Mouse (Mus musculus): ENCODE results near the gene Rptor.

Rptor gene

DNA sequence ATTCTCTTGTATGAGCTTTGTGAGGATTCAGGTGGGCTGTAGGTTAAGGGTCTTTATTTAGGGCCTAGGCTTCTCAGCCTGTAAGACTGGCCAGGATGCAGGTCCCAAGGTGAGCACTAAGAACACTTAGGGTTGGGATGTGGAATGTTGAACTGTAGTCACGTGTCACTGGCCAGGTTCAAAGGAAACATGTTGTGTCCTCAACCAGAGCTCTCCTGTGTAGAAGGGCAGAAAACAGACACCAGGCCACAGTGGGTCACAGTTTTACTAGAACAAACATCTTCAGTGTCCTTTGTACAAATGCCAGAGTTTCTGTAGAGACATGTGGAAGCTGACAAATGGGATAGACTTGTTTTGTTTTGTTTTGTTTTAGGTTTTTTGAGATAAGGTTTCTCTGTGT is 138.7 kb downstream of the Rptor start:
- no peak for DNase-seq

DNA sequence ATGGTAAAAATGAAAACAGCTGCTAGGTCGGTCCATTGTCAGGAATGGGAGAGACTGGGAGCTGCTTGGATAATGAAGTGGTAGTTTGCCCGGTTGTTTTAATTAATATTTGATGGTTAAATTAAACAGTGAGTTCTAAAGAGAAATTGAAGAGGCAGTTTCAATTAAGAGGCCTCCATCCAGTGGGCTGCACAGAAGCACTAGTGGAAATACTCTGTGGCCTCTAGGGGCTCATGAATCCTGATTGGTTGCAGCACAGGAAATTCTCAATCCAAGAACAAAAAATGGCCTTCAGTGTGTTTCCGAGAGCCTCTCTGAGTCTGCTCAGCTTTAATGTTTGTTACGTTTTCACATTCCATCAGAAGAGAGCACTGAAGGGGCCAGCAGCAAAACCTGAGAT is 141.7 kb downstream of the Rptor start:
- DNase-seq = no peak

DNA sequence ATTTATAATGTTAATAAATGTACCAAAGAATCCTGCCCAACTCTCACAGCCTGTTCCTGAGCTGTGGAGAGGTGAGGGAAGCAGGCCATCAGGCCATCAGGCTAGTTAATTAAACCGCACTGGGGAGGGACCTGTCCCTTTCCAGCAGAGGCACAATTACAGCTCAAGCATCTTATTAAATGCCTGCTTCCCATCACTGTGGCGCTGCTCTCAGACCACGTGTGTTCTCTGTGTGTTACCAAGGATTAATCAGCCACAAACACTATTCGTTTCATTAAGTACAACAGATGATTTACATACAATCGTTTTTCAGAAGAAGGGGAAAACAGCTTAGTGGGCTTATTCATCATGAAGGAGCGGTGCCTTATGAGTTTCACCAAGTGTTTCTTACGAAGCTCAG is 142.6 kb downstream of the Rptor start:
- no peak for DNase-seq

DNA sequence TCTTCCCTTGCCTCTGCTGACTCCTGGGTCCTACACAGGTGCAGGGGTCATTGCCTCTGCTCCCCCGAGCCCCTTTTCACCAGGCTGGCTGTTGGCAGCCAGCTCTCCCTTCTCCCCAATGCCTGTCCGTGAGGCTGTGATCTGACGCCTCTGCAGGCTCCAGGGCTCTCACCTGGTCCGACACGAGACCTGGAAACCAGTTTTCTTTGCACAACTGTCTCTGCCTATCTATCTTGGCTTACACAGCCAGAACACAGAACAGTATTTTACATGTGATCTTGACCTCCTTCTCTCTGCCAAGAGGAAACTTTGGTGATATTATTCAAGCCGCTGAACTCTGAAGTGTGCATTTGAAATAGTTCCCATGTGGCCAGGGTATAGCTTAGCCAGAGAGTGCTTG is 151.8 kb downstream of the Rptor start:
- DNase-seq = no peak

DNA sequence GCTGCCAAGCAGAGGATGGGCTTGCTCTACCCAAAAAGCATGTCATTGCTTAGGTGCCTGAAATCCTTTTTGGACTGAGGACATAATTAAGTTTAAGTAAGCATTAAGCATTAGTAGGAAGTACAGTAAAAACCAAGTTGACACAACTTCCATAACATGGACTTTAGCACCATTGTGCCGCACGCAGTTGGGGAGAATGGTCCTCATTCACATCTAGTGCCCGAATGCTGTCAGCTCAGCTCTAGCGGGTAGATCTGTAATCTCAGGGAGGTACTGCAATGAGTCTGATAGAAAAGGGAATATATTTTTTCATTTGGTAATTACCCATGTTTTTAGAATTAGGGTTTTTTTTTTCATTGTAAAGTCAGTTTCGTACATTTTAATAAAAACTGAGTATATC is 155.5 kb downstream of the Rptor start:
- DNase-seq = no peak

GRCm38 (mm10) chr11:119758705-119759327 is 156.1 kb downstream of the Rptor start:
- DNase-seq = no peak

GRCm38 (mm10) chr11:119762911-119763310 is 160.2 kb downstream of the Rptor start:
- DNase-seq = no peak

DNA sequence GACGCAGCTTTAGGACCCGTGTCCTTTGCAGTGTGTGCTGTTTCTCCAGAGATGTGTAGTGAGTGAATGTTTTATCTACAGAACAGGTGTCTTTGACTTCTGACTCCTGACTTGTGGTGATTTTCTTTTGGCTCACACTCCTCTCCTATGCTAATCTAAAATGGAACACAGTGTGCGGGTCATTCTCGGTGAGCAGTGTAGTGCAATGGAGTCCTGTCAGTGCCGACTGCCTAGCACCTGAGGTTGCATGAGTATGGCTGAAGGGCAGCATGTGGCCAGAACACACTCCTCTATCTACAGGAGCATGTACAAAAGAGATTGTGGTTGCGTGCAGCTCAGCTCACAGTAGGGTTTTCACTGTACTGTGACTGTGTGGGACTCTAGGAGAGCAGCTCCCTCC is 163.3 kb downstream of the Rptor start:
- no peak for DNase-seq

DNA sequence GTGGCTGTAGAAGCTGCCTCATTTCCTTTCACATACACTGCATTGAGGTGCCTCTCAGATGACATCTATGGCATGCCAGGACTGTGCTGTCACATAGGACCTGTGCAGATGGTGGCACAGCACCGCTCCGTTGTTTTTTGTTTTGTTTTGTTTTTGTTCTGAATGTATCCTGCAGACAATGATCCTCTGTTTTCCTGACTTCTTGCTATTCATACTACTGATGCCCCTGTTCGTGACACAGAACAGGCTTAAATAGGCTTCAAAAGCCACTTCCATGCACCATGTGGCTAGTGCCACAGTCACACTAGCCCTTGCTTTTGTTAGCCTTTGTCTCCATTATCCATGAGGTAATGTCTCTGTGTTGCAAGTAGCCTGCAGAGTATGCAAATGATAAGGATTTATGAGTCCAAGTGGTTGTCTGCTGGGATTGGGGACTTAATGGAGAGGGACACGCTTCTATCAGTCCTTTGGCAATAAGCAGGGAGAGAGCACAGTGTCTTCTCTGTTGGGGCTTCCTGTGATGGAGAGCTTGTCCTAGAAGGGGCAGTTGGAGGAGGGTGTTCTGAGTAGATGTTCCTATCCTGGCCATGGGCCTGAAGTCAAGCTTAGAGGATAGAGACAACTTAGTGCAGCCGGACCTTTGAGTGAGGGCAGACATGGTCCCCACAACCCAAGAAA is 164.2 kb downstream of the Rptor start:
- no peak for DNase-seq

GRCm38 (mm10) chr11:119767525-119767924 is 164.8 kb downstream of the Rptor start:
- no peak for DNase-seq

DNA sequence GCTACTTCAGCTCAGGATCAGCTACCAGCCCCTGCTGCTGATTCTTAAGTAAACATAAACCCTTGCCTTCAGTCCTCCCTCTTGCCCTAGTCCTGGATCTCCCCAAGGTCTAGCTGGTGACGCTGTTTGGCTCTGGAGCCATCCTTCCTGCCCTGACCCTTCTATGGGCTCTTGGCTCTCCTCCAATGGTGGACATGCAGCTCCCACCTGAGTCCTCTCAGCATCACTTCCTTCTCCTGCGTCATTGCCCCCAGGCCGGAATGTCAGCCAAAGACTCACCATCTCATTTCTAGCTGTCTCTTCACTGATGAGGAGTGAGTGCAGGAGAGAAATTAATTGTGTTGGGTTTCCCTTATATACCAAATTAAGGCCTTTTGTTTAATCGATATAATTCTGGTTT is 165.8 kb downstream of the Rptor start:
- no peak for DNase-seq

GRCm38 (mm10) chr11:119769666-119770065 is 167.0 kb downstream of the Rptor start:
- DNase-seq = no peak

GRCm38 (mm10) chr11:119770985-119771384 is 168.3 kb downstream of the Rptor start:
- no peak for DNase-seq

DNA sequence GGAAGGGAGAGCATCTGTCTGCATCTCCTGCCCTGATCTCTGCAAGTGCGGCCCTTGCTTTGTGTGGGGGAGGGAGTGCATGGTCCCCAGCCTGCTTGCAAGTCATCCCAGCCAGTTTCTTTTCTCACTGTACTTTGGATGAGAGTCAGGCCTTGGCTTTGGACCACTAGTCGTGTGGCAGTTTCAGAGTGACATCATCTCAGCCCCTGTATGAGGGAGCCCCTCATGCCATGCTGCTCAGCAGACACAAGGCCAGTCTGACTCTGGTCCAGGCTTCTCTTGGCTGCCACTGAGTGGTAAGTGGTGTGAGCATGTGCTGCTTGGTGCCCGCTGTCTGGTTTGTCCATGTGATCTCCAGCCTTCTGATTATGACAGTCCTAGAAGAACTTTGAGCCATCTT is 170.2 kb downstream of the Rptor start:
- peak; percentile 45 for DNase-seq

DNA sequence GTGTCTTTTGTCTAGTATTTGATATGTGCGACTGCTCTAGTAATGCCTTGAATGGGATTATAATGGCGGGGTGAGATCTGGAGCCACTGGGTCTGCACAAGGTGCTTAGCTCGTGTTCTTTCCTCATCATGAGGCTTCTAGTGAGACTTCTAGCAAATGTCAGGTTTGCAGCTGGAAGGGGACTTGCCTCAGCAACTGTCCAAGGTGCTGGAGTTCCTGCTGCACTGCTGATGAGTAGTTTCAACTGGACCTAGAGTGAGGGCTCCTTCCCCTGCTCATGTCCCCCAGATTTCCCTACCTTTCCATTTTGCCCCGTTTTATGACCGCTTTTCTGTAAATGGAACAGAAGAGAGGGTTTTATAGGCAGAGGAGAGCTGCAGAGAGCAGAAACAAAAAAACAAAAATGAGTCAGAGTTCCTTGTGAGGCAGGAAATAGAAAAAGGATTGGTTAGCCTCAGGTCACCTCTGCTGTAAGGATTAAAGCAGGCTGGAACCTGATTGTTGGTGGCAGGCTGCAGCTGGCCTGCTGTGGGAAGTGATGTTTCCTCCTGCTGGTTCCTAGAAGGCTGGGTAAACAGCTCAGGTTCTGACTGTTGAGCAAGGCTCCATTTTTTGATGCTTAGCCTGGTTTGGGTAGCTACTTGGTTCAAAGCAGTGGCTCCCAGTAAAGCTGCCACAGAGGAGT is 172.5 kb downstream of the Rptor start:
- DNase-seq = no peak

DNA sequence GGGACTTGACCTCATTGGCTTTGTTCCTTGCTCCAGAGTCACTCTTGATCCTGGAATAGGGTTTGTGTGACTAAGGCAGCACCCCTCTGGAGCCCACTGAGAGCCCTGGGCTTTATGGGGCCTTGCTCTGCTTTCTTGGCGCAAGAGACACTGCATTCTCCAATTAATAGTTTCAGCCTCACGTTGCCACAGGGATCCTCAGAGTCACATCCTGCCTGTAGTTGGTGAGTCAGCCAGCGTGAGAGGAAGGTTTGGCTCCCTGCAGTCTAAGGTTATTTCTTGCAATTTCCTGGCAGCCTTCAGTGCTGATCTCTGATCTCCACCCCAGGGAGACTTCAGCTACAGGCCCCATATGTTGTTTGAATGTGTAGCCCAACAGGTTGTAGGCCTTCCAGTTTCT is 174.5 kb downstream of the Rptor start:
- DNase-seq = no peak

DNA sequence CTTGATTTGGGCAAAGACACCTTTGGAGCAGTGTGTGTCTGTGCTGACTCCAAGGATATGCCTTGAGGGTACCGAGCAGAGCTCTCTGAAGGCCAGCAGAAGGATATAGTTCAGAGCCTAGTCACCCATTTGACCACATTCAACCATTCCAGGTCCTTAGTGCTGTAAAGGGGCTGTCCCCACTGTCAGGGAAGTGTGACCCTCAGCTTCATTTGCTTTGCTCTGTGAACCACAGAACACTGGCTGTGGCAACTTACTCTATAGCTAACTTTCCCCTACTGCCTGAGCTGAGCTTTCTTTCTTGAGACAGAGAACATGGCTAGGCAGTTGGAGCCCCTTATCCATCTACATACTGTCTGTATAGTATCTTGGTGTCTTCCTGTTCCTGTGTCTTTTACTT is 175.2 kb downstream of the Rptor start:
- no peak for DNase-seq

GRCm38 (mm10) chr11:119780290-119780689 is 177.6 kb downstream of the Rptor start:
- no peak for DNase-seq

DNA sequence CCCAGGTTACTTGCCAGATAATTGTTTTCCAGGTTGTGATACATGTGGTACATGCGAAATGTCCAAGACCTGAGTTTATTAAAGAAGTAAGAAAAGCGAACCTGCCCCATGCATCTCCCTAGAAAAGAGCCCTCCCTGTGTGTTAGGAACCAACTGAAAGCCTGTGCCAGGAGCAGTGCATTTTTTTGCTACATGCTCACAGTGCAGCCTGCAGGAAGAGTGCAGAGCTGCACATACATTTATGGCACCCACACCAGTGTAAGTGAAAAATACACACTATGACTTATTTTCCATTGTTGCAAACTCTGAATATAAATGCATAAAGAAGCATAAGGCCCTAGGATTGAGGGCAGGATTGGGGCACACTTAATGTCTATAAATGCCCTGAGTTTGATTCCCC is 178.5 kb downstream of the Rptor start:
- no peak for DNase-seq

DNA sequence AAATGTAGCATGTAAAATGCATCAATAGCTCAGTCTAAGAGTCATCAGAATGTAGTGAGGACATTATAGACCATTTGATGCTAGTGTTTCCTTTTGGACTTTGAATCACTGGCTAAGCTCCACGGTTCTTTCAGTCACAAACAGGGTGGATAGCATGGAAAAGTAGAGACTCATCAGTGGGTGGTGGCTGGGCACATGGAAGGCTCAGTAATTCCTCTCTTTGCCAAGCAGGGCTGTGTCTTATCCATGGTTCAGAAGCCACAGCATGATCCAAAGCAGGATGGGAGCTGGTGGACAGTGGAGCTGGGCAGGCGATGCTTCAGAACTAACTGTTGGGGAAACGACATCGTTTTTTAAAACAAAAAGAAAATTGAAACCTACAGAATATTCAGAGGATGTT is 179.0 kb downstream of the Rptor start:
- no peak for DNase-seq

DNA sequence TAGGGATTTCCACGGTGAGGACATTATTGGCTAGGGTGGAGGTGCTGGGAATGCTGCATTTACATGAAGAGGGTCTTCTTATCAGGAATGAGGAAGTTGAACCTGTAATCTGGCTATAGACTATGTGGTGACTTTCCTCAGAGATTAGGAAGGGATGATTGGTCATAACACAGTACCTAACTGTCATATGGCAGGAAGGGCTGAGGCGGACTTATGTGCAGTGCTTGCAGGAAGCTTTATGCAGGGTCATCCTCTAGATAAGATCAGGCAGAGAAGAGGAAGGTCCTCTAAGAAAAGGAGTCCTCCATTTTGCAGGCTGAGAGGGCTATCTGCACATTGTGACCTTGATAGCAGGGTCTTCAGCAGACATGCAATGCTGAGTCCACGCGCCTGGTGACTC is 180.9 kb downstream of the Rptor start:
- no peak for DNase-seq

GRCm38 (mm10) chr11:119784672-119785341 is 182.1 kb downstream of the Rptor start:
- no peak for DNase-seq

- DNase-seq = no peak
Measured at GRCm38 (mm10) chr11:119785661-119786384, 183.1 kb downstream of the Rptor start.

Measured in right cerebral cortex, postnatal 4 days (tissue).